Mouse (Mus musculus) limb, embryonic 13.5 days (tissue): ENCODE measurements around the gene 1700015G11Rik. TPM values are rescaled to one million over a fixed set of nuclear protein-coding genes. Genes with fewer than 3 reads are reported as not detected.

Source experiments
- ATAC-seq: fragments of 200-750 bp; cut with Nextera tagmentation; 2 replicates; pipeline ENCODE4 v1.8.0; 2017; ENCODE audit warnings: low read depth, moderate number of reproducible peaks, moderate TSS enrichment; ENCODE audit not compliant: low FRiP score
- H3K27ac ChIP-seq: fragments of 300-500 bp; sonication (generic); 2 replicates; pipeline ENCODE4 v1.5.1; 2015; ENCODE audit warnings: inconsistent platforms, mild to moderate bottlenecking, moderate library complexity
- H3K27me3 ChIP-seq: fragments of 300-500 bp; sonication (generic); 2 replicates; pipeline ENCODE4 v1.6.1; 2015; ENCODE audit warnings: mild to moderate bottlenecking, inconsistent platforms
- H3K36me3 ChIP-seq: fragments of 300-500 bp; sonication (generic); 2 replicates; pipeline ENCODE4 v1.6.1; 2015; ENCODE audit warnings: inconsistent platforms, mild to moderate bottlenecking, moderate library complexity
- H3K4me1 ChIP-seq: fragments of 300-500 bp; sonication (generic); 2 replicates; pipeline ENCODE4 v1.6.1; 2015; ENCODE audit warnings: inconsistent platforms
- H3K4me2 ChIP-seq: fragments of 300-500 bp; sonication (generic); replicated peaks from 2 replicates; pipeline ENCODE4 v1.6.1; 2015; ENCODE audit warnings: inconsistent platforms, mild to moderate bottlenecking, moderate library complexity
- H3K4me3 ChIP-seq: fragments of 300-500 bp; sonication (generic); 2 replicates; pipeline ENCODE4 v1.5.1; 2015; ENCODE audit warnings: moderate library complexity, mild to moderate bottlenecking, inconsistent platforms
- H3K9ac ChIP-seq: fragments of 300-500 bp; sonication (generic); 2 replicates; pipeline ENCODE4 v1.6.1; 2015; ENCODE audit warnings: mild to moderate bottlenecking, inconsistent platforms
- H3K9me3 ChIP-seq: fragments of 300-500 bp; sonication (generic); 2 replicates; pipeline ENCODE4 v1.6.1; 2016; ENCODE audit warnings: inconsistent platforms
- WGBS: fragments of 180-500 bp; shearing (Covaris S2); methylation state at CpG from one replicate; pipeline ENCODE4 v1.1.7; 2015; 5-methylcytosine and 5-hydroxymethylcytosine counted together
- polyA plus RNA-seq: library from polyadenylated mRNA; unstranded; fragments of >200 nt; fragmentation: Nextera tagmentation; extraction: Ambion mirVana; gene quantifications from 2 replicates; pipeline ENCODE4 v1.2.1, GENCODE M21; 2015

The 1700015G11Rik gene
- polyA plus RNA-seq, 1 experiment from 2014 or later, result not detected

DNA sequence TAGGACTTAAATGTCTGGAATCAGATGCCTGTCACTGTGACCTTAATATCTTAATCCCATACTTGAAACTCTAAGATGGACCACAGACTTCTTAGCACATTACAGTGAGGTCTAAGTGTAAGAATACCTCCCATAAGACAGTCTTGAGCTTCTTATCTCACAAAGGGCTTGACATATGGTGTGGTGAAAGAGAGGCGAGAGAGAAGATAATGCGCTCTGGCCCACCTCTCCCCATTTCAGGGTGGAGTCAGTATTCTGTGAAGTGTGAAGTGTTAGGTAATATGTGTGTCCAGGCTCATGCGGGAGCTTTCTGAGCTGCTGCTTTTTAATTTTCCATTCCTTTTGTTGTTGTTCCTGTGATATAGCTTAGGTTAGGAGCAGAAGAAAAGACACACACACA is 24.5 kb downstream of the 1700015G11Rik start:
- ATAC-seq, result no peak
- Histone ChIP-seq H3K27ac (no peak overlapping the region), H3K4me2 (no peak overlapping the region), H3K9ac (no peak overlapping the region), H3K27me3 (no peaks in the 10 kb centered on the region), H3K36me3 (peaks cover 31% of the 10 kb centered on the region), H3K4me1 (no peaks in the 10 kb centered on the region), H3K4me3 (no peak overlapping the region), H3K9me3 (no peaks in the 10 kb centered on the region)
- WGBS, result 93% methylated on average over 3 of the region's 3 CpGs

DNA sequence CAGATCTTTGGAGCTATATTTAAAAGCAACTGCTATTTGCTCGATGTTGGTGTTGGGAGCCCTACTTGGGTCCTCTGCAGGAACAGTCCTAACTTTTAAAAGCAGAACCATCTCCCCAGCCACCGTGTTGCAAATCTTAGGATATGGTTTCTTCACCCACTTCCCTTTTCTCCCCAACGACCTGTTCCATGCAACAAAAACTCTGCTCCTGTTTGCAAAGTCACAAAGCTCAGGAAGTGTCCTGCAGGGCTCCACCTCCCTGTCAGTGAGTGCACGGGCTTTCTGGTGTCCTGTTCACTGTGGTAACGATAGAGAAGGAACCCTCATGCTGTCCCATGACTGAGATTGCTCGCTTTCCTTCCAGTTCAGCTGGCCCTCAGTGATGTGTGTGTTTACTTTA is 28.6 kb downstream of the 1700015G11Rik start:
- Histone ChIP-seq H3K36me3 (peaks cover 29% of the 10 kb centered on the region), H3K4me2 (no peak overlapping the region), H3K4me3 (no peak overlapping the region), H3K9ac (no peak overlapping the region), H3K27me3 (no peaks in the 10 kb centered on the region), H3K9me3 (no peaks in the 10 kb centered on the region), H3K4me1 (peaks cover 5% of the 10 kb centered on the region), H3K27ac (no peak overlapping the region)
- 60% methylated on average over 6 of the region's 6 CpGs for WGBS
- no peak for ATAC-seq

DNA sequence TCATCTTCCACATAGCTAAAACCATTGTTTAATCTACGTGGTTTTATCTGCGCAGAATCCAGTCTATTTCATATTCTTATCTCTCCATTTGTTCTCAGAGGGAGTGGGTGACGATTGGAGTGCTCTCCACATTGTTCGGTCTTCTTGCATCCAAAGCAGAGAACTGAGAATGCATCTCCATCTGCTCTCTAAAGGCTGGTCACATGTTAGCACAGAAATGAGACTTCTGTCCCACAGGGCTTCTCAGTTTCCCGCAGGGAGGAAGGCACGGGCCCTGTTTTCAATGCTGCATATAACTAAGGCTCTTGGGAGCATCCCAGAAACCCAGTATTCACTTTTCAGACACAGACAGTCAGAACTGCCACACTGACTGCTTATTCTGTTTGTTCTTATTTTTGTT is 29.8 kb downstream of the 1700015G11Rik start:
- Histone ChIP-seq H3K9ac (no peak overlapping the region), H3K4me2 (no peak overlapping the region), H3K4me1 (peaks cover 5% of the 10 kb centered on the region), H3K36me3 (peaks cover 27% of the 10 kb centered on the region), H3K9me3 (no peaks in the 10 kb centered on the region), H3K27me3 (no peaks in the 10 kb centered on the region), H3K4me3 (no peak overlapping the region), H3K27ac (no peak overlapping the region)
- WGBS, result 84% methylated on average over 6 of the region's 6 CpGs
- no peak for ATAC-seq

DNA sequence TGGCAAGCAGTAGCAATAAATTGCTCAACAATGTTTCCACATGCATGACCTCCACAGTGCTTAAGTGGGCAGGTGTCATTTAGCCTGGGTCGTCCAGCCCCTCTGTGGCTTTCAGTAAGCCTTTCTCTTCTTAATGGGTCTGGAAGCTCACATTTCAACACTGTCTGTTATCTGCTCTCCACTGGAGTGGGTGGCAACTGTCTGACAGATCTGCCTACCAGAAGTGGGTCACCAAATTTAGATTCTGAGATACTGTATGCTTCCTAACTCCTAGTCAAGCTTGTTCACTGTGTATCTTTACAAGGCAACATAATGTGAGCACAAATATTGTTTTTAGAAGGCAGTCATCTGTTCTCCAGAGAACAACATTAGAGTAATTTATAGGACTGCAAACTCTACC is 33.2 kb downstream of the 1700015G11Rik start:
- H3K9ac ChIP-seq, result no peak overlapping the region
- WGBS, result 11% methylated on average over 1 of the region's 1 CpGs
- no peak overlapping the region for H3K4me3 ChIP-seq
- H3K9me3 ChIP-seq, result no peaks in the 10 kb centered on the region
- H3K27ac ChIP-seq, result no peak overlapping the region
- H3K4me2 ChIP-seq, result no peak overlapping the region
- peak; percentile 57 for ATAC-seq
- peaks cover 27% of the 10 kb centered on the region for H3K36me3 ChIP-seq
- no peaks in the 10 kb centered on the region for H3K27me3 ChIP-seq
- peaks cover 5% of the 10 kb centered on the region for H3K4me1 ChIP-seq

DNA sequence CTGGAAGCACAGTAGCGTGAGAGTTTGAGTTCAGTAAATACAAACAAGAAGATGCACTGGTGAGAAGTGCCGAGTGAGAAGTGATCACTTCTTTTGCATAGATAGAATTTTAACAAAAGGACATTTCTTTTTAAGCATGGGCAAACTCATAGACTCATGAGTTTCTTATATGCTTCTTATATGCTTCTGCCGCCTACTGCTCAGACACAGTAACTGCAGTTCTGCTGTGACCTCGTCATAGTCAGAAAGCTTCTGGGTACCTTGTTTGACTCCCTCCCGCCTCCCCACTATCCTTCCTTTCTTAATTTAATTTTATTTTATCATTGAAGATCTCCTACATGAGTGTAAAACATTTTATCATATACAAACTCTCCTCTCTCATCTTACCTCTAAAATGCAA is 36.3 kb downstream of the 1700015G11Rik start:
- Histone ChIP-seq H3K9ac (no peak overlapping the region), H3K4me3 (no peak overlapping the region), H3K36me3 (peaks cover 24% of the 10 kb centered on the region), H3K27ac (no peak overlapping the region), H3K9me3 (no peaks in the 10 kb centered on the region), H3K4me2 (no peak overlapping the region), H3K27me3 (no peaks in the 10 kb centered on the region), H3K4me1 (peaks cover 14% of the 10 kb centered on the region)
- 39% methylated on average over 5 of the region's 5 CpGs for WGBS
- no peak for ATAC-seq

DNA sequence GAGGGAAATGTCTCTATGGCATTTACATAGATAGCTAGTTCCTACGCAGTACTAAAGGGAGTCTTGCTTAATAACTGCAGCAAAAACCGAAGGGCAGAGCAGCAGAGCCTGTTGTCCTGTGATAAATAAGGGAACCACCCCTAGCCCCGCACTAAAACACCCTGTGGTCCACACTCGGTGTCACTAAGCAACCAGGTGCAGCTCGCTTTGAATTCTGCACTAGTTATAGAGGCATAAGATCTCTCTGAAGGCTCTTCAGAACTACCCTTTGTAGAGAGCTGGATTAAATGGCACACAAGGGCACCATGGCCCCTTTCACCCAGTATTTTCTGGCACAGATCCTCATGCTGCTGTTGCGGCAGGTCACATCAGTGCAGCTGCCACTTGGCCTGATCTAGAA is 40.3 kb downstream of the 1700015G11Rik start:
- no peak overlapping the region for H3K4me3 ChIP-seq
- H3K4me1 ChIP-seq, result peaks cover 32% of the 10 kb centered on the region
- H3K27me3 ChIP-seq, result no peaks in the 10 kb centered on the region
- peak overlapping the region; percentile 48; the same call in 1 of the 2 replicates for H3K27ac ChIP-seq
- H3K9ac ChIP-seq, result no peak overlapping the region
- H3K36me3 ChIP-seq, result peaks cover 27% of the 10 kb centered on the region
- no peaks in the 10 kb centered on the region for H3K9me3 ChIP-seq
- no peak overlapping the region for H3K4me2 ChIP-seq
- 67% methylated on average over 6 of the region's 6 CpGs for WGBS
- no peak for ATAC-seq

DNA sequence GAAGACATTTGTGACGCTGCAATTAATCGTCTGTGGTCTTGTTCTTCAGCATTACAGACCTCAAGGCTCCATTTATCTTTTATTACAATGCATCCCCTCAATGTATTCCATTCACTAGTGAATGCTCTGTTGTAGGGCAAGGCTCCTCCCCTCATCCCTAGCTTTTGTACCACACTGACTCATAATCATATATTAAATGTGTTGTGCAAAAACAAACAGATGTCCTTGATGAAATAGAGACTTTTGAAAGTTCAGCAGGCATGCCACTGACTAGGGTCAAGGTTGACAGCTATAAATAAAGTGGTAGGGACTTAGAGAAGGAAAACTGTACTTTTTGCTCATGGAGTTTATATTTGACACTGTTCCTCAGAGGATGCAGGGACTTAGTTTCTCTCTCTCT is 42.0 kb downstream of the 1700015G11Rik start:
- Histone ChIP-seq H3K36me3 (peaks cover 27% of the 10 kb centered on the region), H3K9ac (no peak overlapping the region), H3K9me3 (no peaks in the 10 kb centered on the region), H3K4me2 (no peak overlapping the region), H3K27me3 (no peaks in the 10 kb centered on the region), H3K27ac (no peak overlapping the region), H3K4me3 (no peak overlapping the region), H3K4me1 (peaks cover 47% of the 10 kb centered on the region)
- no peak for ATAC-seq
- WGBS, result 75% methylated on average over 2 of the region's 2 CpGs

DNA sequence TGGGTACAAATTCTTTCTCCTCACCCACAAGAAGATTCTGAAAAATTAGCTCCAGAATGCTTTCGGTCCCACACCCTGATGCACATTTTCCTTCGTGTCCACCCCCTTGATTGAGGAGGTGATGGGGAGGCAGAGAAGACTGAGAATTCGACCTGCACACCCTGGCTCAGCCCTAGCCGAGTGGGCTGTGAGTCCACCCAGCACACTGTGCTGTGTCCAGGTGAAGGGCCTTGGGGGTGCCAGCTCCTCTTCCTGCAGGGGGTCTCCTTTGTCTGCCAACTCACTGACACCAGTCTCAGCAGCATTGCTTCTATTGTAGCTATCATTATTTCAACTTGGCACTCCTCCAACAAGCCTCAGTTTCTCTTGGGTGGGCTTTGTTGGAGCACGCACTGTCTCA is 42.4 kb downstream of the 1700015G11Rik start:
- peaks cover 51% of the 10 kb centered on the region for H3K4me1 ChIP-seq
- H3K4me3 ChIP-seq, result no peak overlapping the region
- H3K36me3 ChIP-seq, result peaks cover 27% of the 10 kb centered on the region
- H3K27ac ChIP-seq, result peak overlapping the region; percentile 48; the same call in 1 of the 2 replicates
- H3K27me3 ChIP-seq, result no peaks in the 10 kb centered on the region
- H3K4me2 ChIP-seq, result no peak overlapping the region
- H3K9me3 ChIP-seq, result no peaks in the 10 kb centered on the region
- WGBS, result 72% methylated on average over 5 of the region's 5 CpGs
- no peak overlapping the region for H3K9ac ChIP-seq
- no peak for ATAC-seq

DNA sequence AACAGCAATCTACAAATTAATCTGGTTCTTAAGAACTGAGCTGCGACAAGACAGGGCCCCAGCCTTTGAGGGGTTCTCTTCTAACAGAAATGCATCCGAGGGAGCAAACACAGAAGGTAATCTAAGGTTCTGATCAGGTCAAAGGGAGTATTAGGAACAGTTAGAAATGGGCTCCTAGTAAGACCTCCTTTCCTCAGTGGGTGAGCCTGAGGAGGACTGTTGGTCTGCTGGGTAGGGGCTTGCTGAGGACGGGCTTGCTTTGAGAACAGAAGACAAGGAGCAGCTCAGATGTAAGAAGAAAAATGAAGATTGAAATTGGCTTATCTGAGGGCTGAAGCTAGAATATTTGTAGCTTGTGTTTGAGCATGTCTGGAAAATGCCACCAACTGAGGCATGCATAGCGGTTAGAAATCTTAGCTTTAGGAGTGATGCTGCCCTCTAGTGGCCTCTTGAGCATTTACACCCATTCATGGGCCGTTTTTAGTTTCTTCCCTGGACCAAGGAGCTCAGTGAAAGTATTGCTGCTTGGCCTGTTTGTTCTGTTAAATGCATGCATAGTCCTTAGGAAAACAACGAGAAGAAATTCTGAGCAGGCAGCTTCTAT is 43.2 kb downstream of the 1700015G11Rik start:
- H3K27ac ChIP-seq, result peak overlapping the region; percentile 69; the same call in 1 of the 2 replicates
- H3K27me3 ChIP-seq, result no peaks in the 10 kb centered on the region
- H3K36me3 ChIP-seq, result peaks cover 31% of the 10 kb centered on the region
- H3K4me3 ChIP-seq, result no peak overlapping the region
- ATAC-seq, result no peak
- H3K9ac ChIP-seq, result no peak overlapping the region
- 31% methylated on average over 6 of the region's 6 CpGs for WGBS
- no peak overlapping the region for H3K4me2 ChIP-seq
- peaks cover 53% of the 10 kb centered on the region for H3K4me1 ChIP-seq
- H3K9me3 ChIP-seq, result no peaks in the 10 kb centered on the region

DNA sequence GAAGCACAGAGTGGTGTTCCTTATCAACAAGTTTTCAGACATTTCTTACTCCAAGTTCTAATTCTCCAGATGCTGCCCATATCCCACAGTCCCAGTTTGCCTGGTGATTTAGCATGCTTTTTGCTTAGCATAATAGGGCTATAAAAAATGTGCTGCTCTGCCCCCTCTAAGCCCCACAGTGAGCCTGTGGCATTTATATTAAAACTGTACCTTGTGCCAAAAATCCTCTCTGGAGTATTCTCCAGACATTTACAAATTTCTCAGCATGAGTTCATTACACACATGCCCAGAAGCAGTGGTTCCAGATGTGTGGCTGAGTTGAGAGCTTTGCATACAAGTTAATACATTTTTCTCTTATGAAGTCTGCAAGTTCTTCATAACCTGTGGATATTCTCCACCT is 46.1 kb downstream of the 1700015G11Rik start:
- H3K9me3 ChIP-seq, result no peaks in the 10 kb centered on the region
- peaks cover 40% of the 10 kb centered on the region for H3K36me3 ChIP-seq
- ATAC-seq, result peak; percentile 81
- no peak overlapping the region for H3K4me3 ChIP-seq
- H3K9ac ChIP-seq, result no peak overlapping the region
- no peak overlapping the region for H3K4me2 ChIP-seq
- no peaks in the 10 kb centered on the region for H3K27me3 ChIP-seq
- H3K4me1 ChIP-seq, result peaks cover 44% of the 10 kb centered on the region
- peak overlapping the region; percentile 64; the same call in 1 of the 2 replicates for H3K27ac ChIP-seq

DNA sequence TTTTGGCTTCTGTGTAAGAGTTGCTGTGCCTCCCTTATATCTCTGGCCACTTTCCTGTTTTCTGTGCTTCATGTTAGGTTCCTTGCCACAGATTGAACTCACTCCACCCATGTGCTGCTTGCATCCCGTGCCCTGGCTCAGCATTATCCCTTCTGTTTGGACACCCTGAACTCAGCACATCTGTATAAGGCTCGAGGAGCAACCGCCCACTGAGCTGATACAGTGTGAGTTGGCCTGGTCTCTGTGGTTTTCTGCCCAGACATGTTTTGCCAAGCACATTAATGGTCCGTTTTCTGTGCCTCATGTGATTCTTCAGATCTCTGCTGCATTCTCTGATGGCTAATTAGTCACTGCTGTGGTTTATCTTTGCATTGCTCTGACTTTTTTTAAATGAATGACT is 47.9 kb downstream of the 1700015G11Rik start:
- H3K4me3 ChIP-seq, result no peak overlapping the region
- H3K9me3 ChIP-seq, result no peaks in the 10 kb centered on the region
- ATAC-seq, result no peak
- peaks cover 32% of the 10 kb centered on the region for H3K4me1 ChIP-seq
- peak overlapping the region; percentile 39; the same call in 1 of the 2 replicates for H3K27ac ChIP-seq
- no peaks in the 10 kb centered on the region for H3K27me3 ChIP-seq
- 80% methylated on average over 4 of the region's 4 CpGs for WGBS
- no peak overlapping the region for H3K4me2 ChIP-seq
- H3K9ac ChIP-seq, result no peak overlapping the region
- peaks cover 49% of the 10 kb centered on the region for H3K36me3 ChIP-seq

DNA sequence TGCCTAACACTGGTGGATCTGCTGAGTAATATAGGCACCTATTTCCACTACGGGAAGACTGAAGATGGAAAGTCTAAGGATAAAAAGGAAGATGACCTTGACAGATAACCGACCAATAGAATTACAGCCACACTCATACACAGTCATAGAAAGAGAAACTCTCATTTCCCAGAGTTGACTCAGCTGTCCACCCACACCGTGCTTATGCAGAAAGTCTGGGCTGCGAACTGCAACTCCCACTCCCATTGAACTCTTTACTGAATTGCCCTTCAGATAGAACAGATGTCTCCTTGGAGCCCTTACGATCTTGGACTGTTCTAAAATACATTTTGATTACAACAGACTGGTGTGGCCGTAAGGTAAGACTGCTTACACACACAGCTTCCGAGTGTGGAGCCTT is 50.8 kb downstream of the 1700015G11Rik start:
- H3K4me2 ChIP-seq, result no peak overlapping the region
- H3K27me3 ChIP-seq, result no peaks in the 10 kb centered on the region
- H3K36me3 ChIP-seq, result peaks cover 41% of the 10 kb centered on the region
- peaks cover 25% of the 10 kb centered on the region for H3K4me1 ChIP-seq
- H3K9me3 ChIP-seq, result no peaks in the 10 kb centered on the region
- no peak overlapping the region for H3K27ac ChIP-seq
- no peak for ATAC-seq
- 94% methylated on average over 7 of the region's 7 CpGs for WGBS
- H3K9ac ChIP-seq, result no peak overlapping the region
- H3K4me3 ChIP-seq, result no peak overlapping the region
